Mouse (Mus musculus) liver, postnatal 0 days (tissue): ENCODE data around the gene Qser1. TPM values are rescaled to one million over a fixed set of nuclear protein-coding genes. Genes with fewer than 3 reads are reported as not detected.
A peak's percentile ranks its signal among the peaks of the same experiment; 100 is the strongest.

Experiments
- ATAC-seq: fragments of 200-750 bp; cut with Nextera tagmentation; 2 replicates; pipeline ENCODE4 v1.8.0; 2017; ENCODE audit warnings: mild to moderate bottlenecking, moderate library complexity
- DNase-seq: peaks from one replicate; pipeline ENCODE4 v3.0.0-alpha.2; 2016
- H3K27ac ChIP-seq: fragments of 300-500 bp; sonication (generic); 2 replicates; pipeline ENCODE4 v1.5.1; 2014; ENCODE audit warnings: antibody characterized with exemption, moderate library complexity, mild to moderate bottlenecking, low read depth
- H3K27me3 ChIP-seq: fragments of 300-500 bp; sonication (generic); 2 replicates; pipeline ENCODE4 v1.6.1; 2014; ENCODE audit warnings: low read length, control low read depth, mixed read lengths; ENCODE audit not compliant: insufficient read depth
- H3K36me3 ChIP-seq: fragments of 300-500 bp; sonication (generic); replicated peaks from 2 replicates; pipeline ENCODE4 v1.6.1; 2014; ENCODE audit warnings: mild to moderate bottlenecking, control low read depth, low read length, moderate library complexity, mixed read lengths; ENCODE audit not compliant: insufficient read depth
- H3K4me1 ChIP-seq: fragments of 300-500 bp; sonication (generic); 2 replicates; pipeline ENCODE4 v1.6.1; 2014; ENCODE audit warnings: antibody characterized with exemption, mild to moderate bottlenecking, control low read depth; ENCODE audit not compliant: insufficient read depth
- H3K4me2 ChIP-seq: fragments of 300-500 bp; sonication (generic); 2 replicates; pipeline ENCODE4 v1.6.1; 2014; ENCODE audit warnings: low read depth, mild to moderate bottlenecking, low read length, moderate library complexity, mixed read lengths
- H3K4me3 ChIP-seq: fragments of 300-500 bp; sonication (generic); 2 replicates; pipeline ENCODE4 v1.5.1; 2014; ENCODE audit warnings: low read depth, low read length
- H3K9ac ChIP-seq: fragments of 300-500 bp; sonication (generic); replicated peaks from 2 replicates; pipeline ENCODE4 v1.6.1; 2014; ENCODE audit warnings: mild to moderate bottlenecking, moderate library complexity
- H3K9me3 ChIP-seq: fragments of 300-500 bp; sonication (generic); 2 replicates; pipeline ENCODE4 v1.6.1; 2016; ENCODE audit warnings: mild to moderate bottlenecking, control low read depth, low read length, mixed read lengths
- CTCF ChIP-seq: sonication (generic); IDR thresholded peaks from 2 replicates; pipeline ENCODE4 v1.5.1; 2016; ENCODE audit warnings: antibody characterized with exemption, low read depth
- EP300 ChIP-seq: IDR thresholded peaks from 2 replicates; pipeline ENCODE4 v1.6.1; 2016; ENCODE audit warnings: antibody characterized with exemption, low read depth, mild to moderate bottlenecking
- WGBS: fragments of 180-500 bp; shearing (Covaris S2); extraction: QIAGEN DNeasy Blood & Tissue Kit; methylation state at CpG from one replicate; pipeline ENCODE4 v1.1.7; 2014; ENCODE audit not compliant: insufficient replicate concordance; 5-methylcytosine and 5-hydroxymethylcytosine counted together
- polyA plus RNA-seq: library from polyadenylated mRNA; unstranded; fragments of >200 nt; fragmentation: Nextera tagmentation; extraction: Ambion mirVana; gene quantifications from 2 replicates; pipeline ENCODE4 v1.2.1, GENCODE M21; 2015

Qser1 gene
- polyA plus RNA-seq, 1 experiment from 2014 or later, result 1.2 TPM

DNA sequence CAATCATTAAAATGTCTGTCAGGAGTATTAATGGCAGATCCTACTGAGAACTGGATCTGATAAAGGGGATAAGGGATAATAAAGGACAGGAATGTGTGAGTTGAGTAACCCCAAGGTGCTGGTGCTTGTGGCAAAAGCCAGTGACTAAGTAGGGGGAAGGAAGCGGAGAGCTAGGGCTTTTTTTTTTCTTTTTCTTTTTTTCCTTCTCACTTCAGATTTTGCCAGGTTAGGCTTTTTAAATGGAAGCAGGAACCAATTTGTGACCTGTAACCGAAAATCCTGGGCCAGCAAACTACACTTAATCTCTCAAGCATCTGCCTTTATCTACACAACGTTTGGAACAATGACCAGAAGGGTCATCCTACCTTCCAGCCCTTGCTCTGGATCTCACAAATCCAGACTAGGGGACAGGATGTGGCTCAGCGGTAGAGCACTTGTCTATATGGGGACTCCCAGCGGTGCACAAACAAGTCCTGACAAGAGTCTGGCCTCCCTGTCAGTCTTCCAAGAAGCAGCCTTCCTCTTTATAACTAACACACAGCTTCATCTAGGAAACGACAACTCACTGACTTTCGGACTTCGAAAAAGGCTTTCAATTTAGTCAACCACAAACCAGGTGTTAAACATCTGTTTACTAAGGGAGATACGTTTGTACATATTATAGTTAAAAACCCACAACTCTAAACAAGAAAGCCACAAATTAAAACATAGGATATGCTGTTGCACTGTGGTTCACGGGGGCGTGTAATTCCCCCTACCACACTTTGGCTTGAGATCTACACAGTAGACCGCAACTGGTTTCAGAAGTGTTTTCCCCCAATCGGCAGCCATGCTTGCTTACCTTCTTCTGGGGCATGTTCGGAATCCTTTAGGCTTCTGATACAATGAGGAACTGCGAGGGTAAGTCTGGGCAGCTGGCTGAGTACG, 31.9 kb upstream of the Qser1 start:
- Histone ChIP-seq H3K9me3 (no peaks in the 10 kb centered on the region), H3K27ac (no peak overlapping the region), H3K4me3 (peak overlapping the region; percentile 54), H3K36me3 (no peaks in the 10 kb centered on the region), H3K4me2 (peak overlapping the region; percentile 78), H3K27me3 (no peaks in the 10 kb centered on the region), H3K9ac (peak overlapping the region; percentile 60; the same call in 1 of the 2 replicates), H3K4me1 (peaks cover 14% of the 10 kb centered on the region)
- 17% methylated on average over 16 of the region's 16 CpGs for WGBS
- no peak for DNase-seq
- TF ChIP-seq CTCF (no peak), EP300 (no peak)
- peak; percentile 6; the same call in 1 of the 2 replicates for ATAC-seq

DNA sequence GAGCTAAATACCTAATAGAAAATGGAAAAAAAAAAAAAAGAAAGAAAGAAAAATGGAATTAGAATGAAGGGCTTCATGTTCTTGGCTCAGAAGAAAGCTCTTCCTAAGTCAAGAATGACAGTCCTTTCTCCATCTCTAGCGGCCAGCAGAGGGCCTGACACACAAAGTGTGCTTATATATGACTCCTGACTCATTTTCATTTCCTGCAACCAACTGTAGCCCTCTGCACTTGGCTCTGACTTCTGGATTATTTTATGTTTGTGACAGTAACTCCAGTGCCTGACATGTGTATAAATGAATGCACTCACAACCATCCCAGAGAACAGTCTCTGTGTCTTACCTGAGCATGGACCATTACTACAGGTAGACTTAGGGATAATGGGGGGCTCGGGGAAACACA, 31.1 kb upstream of the Qser1 start:
- ATAC-seq (no peak), DNase-seq (peak; percentile 22)
- H3K36me3 ChIP-seq, result no peaks in the 10 kb centered on the region
- H3K4me3 ChIP-seq, result no peak overlapping the region
- H3K9ac ChIP-seq, result no peak overlapping the region
- H3K4me2 ChIP-seq, result no peak overlapping the region
- whole genome bisulfite sequencing, result 39% methylated on average over 2 of the region's 2 CpGs
- peak; percentile 56 for TF ChIP-seq CTCF
- TF ChIP-seq EP300, result no peak
- H3K4me1 ChIP-seq, result peaks cover 14% of the 10 kb centered on the region
- no peak overlapping the region for H3K27ac ChIP-seq
- H3K27me3 ChIP-seq, result no peaks in the 10 kb centered on the region
- H3K9me3 ChIP-seq, result no peaks in the 10 kb centered on the region

DNA sequence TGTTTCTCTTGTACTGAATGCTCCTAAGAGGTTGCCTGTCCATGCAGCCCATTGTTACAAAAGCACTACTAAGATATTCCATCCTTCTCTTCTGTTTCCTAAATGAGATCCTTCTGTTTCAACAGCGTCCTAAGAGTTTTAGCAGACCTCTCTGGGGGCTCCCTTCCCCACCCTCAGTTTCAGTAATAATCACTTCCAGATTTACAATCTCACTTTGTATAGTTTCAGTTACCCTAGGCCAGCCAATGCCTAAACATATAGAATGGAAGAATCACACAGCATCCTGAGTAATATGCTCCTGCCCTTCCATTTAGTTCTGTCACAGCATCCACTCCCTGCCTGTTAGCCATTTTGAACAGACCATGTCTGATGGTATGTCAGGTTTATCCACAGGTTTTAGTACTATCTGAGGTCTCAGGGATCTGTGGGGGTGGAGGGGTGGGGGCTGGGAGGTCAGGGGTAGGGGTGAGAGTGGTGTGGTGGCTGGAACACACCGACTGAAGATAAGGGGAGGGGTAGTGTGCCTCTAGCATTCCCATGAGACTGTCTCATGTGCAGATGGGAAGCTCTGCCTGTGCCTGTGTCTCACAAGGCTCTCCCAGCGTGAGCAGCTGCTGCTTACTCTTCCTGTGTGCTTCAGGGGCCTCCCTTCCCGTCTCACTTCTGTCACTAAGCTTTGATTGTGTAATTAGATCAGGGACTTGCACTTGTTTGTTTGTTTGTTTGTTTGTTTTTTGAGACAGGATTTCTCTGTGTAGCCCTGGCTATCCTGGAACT, 30.3 kb upstream of the Qser1 start:
- whole genome bisulfite sequencing, result 34% methylated on average over 4 of the region's 4 CpGs
- no peak overlapping the region for H3K4me2 ChIP-seq
- no peak for ATAC-seq

DNA sequence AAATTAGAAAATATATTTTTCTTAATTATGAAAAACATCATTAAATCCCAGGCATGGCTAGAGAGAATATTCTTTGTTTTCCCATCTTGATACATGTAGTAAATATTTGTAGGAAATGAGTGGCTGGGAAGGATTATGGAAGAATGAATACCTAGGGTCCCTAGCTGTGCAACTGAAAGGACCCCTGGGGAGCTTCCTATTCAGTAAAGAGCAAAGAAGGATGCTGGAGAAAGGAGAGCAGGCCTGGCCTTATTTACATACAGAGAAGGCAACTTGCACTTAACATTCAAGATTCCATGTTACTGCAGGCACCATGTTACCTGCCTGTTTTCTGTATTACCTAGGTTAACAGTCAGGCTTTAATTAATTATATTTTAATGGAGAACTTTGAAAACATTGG, 26.0 kb upstream of the Qser1 start:
- TF ChIP-seq CTCF (no peak), EP300 (no peak)
- H3K27ac ChIP-seq, result no peak overlapping the region
- no peaks in the 10 kb centered on the region for H3K27me3 ChIP-seq

More for the DNA sequence above, 30.3 kb upstream of the Qser1 start:
- Histone ChIP-seq H3K9ac (no peak overlapping the region), H3K27ac (no peak overlapping the region), H3K27me3 (no peaks in the 10 kb centered on the region), H3K9me3 (no peaks in the 10 kb centered on the region), H3K4me1 (peaks cover 14% of the 10 kb centered on the region), H3K36me3 (no peaks in the 10 kb centered on the region), H3K4me3 (no peak overlapping the region)
- no peak for TF ChIP-seq CTCF
- TF ChIP-seq EP300, result no peak
- no peak for DNase-seq

GRCm38 (mm10) chr2:104841736-104842135, 25.2 kb upstream of the Qser1 start:
- Histone ChIP-seq H3K4me2 (no peak overlapping the region; the same call in 1 of the 2 replicates), H3K4me1 (no peaks in the 10 kb centered on the region; the same call in 1 of the 2 replicates), H3K9ac (no peak overlapping the region), H3K4me3 (no peak overlapping the region), H3K27me3 (no peaks in the 10 kb centered on the region), H3K27ac (no peak overlapping the region; the same call in 1 of the 2 replicates), H3K36me3 (no peaks in the 10 kb centered on the region), H3K9me3 (no peaks in the 10 kb centered on the region)
- DNase-seq (no peak), ATAC-seq (peak; percentile 79)
- 54% methylated on average over 7 of the region's 7 CpGs for WGBS
- no peak for TF ChIP-seq CTCF
- no peak for TF ChIP-seq EP300

More for the DNA sequence above, 26.0 kb upstream of the Qser1 start:
- Histone ChIP-seq H3K9me3 (no peaks in the 10 kb centered on the region), H3K4me2 (no peak overlapping the region), H3K9ac (no peak overlapping the region), H3K4me3 (no peak overlapping the region), H3K4me1 (no peaks in the 10 kb centered on the region; the same call in 1 of the 2 replicates), H3K36me3 (no peaks in the 10 kb centered on the region)
- DNase-seq (no peak), ATAC-seq (no peak)

DNA sequence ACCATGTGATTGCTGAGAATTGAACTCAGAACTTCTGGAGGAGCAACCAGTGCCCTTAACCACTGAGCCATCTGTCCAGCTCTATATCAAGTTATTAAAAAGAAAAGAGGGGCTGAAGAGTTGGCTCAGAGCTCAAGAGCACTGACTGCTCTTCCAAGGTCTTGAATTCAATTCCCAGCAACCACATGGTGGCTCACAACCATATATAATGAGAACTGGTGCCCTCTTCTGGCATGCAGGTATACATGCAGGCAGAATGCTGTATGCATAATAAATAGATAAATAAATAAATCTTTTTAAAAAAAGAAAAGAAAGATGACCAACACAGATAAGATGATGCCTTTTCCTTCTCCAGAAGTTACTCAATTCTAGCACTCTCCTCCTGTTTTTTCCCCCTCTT, 24.4 kb upstream of the Qser1 start:
- H3K4me1 ChIP-seq, result no peaks in the 10 kb centered on the region
- no peaks in the 10 kb centered on the region for H3K27me3 ChIP-seq
- H3K36me3 ChIP-seq, result no peaks in the 10 kb centered on the region
- no peak overlapping the region for H3K4me3 ChIP-seq
- TF ChIP-seq EP300, result no peak
- TF ChIP-seq CTCF, result no peak
- no peak for ATAC-seq
- no peaks in the 10 kb centered on the region for H3K9me3 ChIP-seq
- no peak overlapping the region for H3K9ac ChIP-seq
- H3K27ac ChIP-seq, result no peak overlapping the region
- no peak for DNase-seq
- H3K4me2 ChIP-seq, result no peak overlapping the region
